Mouse (Mus musculus) retina, embryonic 14.5 days (tissue): ENCODE results near the gene Rps6ka5.
A peak's percentile ranks its signal among the peaks of the same experiment; 100 is the strongest.

Source experiments
- DNase-seq: peaks from one replicate; pipeline ENCODE4 v3.0.0-alpha.2; 2015; ENCODE audit warnings: low spot score

Gene Rps6ka5

DNA sequence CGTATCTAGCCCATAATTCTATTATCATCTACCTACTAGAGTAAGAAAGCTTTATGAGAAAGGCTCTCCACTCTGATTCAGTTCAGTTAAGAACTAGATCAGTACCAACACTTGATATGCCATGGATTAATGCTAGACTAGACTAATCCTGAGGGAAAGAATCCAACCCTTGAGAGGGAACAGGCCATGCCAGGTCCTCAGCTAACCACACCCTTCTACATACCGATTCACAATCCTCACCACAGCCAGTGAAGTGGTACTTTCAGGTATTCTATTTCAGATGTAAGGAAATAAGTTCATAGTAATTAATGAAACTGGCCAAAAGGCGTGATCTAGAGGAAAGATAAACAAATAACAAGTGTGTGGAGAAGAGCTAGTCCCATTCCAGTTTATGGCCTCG is 70.8 kb downstream of the Rps6ka5 start:
- no peak for DNase-seq

DNA sequence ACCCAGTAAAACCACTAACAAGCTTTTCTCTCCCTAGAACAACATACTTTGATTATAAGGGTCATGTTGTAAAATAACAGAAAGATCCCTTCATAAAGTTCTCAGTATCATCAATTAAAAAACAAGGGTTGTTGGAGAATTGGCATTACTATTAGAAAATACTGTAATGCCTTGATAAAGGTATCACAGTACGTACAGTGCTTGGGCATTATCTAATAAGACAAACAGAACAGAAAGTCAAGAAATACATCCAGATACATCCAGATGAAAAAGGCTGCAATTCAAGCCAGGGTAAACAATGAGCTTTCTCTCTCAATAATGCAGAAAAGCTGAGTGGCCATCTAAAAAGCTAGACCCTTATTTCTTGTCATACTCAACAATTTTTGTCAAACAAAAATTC is 84.8 kb downstream of the Rps6ka5 start:
- no peak for DNase-seq

DNA sequence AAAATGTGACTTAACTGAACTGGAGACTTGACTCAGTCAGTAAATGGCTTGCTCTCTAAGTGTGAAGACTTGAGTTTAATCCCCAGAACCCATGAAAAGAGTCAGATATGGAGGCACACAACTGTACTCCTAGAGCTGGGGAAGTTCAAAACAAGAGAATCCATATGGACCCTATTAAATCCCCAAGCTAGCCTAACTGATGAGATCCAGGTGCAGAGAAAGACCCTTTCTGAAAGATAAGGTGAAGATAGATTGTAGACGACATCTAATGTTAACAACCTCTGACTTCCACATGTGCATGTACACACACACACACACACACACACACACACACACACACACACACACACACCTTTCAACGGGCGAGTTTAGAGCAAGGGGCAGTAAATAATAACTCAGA is 86.1 kb downstream of the Rps6ka5 start:
- no peak for DNase-seq

DNA sequence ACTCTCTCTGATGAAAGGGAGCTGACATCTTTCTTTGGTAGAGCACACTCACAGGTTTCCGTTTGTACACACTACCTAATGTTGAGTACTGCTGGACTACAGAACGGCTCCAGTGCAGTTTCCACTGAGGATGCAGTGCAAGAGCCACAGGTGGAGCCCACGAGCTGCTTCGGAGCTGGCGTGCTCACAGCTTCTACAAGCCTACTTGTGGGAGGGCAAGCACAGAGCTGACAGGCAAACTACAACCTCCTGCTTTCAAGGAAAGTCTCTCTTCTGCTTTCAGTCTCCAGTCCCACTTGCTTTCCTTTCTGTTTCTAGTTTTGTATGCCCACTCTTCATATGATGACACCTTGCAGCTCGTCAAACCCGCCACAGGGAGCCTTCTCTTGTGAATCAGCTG is 87.1 kb downstream of the Rps6ka5 start:
- peak; percentile 22 for DNase-seq

DNA sequence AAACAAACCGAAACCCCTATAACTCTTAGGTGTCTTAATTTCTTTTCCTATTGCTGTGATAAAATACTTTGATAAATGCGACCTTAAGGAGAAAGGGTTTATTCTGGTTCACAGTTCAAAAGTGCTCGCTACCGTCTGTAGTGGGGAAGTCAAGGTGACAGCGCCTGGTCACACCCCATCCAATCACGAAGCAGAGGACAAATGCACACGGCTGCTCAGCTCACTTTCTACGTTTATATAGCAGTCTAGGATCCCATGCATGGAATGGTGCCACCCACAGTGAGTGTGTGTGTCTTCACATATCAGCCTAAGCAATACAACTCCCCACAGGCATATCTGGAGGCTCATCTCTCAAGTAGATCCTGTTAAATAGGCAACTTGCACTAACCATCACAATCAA is 88.9 kb downstream of the Rps6ka5 start:
- no peak for DNase-seq

DNA sequence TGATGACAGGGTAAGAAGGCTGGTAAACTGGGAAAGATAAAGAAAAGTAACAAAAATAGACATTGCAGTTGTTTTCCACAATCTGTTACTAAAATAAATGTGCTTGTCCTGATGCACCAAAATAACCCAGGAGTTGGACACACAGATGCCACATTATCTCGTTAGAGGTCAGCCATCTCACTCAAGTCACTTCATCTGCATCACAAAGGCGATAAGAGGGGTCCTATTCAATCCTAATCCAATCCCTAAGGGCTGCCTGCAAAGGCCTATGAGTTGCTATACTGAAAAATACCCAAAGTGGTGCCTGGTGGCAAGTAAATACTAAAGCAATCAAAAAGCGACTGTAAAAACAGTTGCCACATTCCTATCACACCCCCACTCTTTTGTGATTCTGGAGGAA is 90.0 kb downstream of the Rps6ka5 start:
- no peak for DNase-seq

DNA sequence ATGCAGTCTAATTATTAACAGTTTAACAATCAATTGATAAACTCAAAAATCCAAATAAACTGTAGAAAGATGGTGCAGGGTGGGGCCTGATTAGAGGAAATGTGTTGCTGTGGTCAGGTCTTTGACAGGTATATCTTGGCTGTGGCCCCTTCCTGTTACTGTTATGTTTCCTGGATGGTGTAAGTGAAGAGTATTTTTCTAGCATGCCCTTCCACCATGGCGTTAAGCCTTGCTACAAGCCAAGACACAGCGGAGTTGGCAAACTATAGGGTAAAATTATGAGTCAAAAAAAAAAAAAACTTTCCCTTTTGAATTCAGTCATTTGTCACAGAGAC is 90.5 kb downstream of the Rps6ka5 start:
- no peak for DNase-seq

DNA sequence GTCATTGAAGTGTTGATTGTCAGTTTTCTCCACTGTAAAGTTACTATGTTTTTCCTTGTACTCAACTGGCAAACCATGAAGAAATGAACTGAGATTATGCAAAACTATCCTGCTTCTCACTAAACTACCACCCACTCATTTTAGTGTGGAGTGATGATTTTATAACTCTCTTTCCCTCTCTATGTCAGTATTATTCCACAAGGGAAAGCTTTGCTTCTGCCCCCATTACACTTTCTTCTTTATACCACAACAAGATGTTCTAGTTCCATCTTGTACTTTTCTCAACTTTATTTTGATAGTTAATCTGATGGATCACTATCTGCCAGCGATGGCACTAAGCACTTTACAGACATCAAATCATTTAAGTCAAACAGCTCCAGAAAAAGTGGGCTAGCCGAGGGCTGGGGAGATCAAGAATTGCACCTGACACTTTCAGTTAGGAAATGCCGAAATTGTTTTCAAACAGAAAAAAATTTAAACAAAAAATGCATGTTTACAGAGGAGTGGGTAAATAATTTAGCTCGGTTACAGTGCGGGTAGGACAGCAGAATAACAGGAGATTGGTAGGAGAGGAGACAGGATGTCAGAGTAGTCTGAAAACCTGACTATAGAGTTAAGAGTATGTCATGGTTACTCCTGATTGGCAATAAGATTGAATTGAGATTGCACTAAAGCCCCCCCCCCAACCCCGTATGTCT is 91.0 kb downstream of the Rps6ka5 start:
- DNase-seq = no peak

DNA sequence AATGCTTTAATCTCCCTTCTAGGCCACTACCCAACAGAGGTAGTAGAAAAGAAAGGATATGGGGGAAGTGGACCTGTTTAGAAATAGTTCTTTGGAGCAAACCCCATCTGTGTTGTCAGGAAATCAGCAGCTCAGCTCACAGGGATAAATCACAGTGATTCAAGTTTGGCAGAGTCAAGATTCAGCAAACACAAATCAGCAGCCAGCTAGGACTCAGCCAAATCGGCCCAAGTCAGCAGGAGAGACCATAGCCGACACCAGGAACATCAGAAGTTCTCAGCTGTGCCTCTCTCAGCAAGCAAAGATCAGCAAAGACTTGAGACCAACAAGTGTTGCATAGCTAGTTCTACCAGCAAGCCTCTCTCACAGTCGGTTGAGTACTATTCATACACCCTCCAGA is 93.6 kb downstream of the Rps6ka5 start:
- no peak for DNase-seq

DNA sequence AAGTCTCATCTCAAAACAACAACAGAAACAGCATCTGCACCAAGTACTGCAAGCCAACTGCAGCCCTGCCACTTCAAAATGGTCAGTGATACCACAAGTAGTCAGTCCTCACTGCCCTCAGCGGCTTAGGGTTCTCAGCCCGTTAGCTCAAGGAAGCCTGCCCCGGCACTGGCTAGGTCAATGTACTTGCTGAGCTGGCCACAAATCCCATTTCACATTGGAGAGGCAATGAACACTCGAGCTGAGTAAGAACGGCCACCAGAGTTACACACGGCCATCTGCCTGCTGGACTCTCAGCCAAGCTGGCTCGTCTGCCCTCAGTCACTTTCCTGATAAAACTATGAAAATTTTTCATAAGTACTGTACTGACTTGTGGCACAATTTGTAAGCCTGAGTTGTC is 95.5 kb downstream of the Rps6ka5 start:
- no peak for DNase-seq

DNA sequence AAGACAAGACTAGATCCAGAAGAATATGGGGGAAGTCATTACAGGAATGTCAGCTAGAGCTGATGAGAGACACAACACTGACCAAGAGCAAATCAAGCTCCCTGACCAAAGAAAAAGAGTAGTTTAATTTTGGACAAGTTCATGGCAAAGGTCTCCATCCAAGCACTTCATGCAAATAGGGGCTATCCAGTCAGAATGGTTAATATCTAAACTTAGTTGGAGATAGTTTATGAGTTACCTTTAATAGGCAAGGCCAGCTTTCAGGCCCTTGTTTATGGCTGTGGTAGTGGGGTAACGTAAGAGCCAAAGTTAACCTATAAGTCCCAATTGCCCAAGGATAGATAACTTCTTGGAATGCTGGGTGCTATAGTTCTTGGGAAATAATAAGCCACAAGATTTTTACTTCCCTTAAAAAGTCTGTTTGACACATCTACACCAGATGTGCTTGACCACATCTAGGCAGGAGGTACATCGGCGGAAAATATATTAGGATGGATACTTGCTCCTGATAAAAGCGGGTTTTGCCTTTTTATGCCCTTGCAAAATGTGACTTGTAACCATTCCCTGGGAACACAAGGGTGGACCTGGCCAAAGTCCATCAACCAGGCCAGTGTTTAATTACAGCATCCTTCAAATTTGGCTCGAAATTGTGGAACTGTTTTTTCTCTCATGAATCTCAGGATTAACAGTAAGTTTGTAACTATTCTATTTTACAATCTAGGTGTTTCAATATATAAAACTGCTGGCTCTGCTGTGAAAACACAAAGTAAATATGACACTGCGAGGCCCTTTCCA is 97.5 kb downstream of the Rps6ka5 start:
- DNase-seq = no peak

DNA sequence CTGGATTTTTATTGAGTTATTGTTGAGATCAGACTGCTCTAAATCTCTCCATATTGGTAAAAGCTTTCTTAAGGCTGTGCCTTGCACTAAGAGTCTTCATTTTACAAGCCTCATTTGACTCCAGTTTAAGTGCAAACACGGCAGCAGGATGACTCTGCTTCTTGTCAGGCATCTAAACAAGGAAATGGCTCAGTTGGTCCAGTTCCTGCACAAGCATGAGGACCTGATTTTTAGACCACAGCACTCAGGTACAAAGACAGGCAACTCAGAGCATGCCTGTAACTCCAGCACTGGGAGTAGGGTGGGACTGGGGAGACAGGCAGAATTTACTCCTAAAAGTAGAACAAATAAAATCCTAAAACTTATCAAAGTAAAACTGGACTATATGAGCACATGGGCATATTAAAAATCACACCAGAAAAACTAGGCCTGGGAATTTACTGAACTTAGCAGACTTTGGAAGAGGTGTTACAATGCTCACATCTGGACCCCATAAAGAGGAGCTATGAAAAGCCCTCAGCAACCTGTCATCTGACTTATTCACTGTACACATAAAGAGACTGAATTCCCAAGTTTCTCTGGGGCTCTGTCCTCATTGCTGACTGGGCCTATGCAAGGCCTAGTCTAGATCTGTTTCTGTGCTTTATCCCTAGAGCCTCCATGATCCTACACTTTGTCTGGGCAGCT is 99.6 kb downstream of the Rps6ka5 start:
- no peak for DNase-seq

DNA sequence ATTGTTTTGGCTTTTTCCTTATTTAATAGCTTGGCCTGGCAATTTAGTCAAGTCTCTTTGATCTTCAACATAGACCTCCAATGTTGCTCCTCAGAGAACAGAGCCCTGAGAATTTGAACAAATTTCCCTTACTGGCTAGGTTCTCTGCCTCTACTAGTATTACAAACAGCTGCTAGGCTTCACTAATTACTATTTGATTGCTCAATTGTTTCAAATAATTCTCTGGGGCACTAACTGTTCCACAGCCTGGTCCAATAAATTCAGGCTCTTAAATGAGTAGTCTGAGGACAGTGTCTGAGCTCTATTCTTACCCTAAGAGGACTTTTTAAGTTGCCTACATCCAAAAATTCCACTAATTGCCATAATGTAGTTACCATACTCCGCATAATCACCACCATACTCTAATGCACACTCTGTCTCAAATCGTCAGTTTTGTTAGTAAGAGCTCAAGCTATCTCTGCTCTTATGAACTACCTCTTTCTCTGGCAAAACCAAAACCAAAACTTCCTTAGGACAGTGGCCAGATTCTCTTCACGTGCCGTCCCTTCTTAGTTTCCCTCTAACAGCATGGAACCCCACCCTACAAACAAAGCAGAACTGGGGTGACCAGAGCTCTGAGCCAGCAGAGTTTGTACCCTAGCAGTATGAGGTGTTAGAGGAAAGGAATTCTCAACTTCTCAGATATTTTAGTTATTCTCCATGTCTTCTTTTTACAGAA is 100.4 kb downstream of the Rps6ka5 start:
- no peak for DNase-seq

DNA sequence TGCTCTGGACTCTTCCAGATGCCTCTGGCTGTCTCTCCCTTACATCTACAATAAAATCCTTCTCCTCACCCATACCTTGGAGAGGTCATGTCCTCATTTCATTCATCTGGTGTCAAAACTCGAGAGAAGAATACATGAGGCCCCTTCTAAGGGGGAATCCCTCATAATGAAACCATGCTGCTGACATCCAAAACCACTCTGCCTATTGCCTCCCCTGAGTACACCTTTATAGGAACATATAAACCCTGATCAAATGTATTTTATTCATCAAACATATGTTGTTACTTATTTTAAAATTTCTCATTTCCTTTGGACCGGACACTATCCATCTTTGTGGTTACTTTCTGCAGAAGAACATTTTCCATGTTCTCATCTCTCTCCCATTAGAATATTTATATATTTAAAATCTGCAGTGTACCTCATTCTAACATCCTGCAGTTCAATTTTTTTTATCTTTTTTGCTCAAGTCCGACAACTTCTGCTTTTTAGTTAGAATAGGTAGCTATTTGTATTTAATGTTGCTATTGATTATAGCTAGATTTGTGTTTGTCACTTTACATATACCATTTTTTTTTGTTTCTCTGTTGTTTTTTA is 101.8 kb downstream of the Rps6ka5 start:
- no peak for DNase-seq

DNA sequence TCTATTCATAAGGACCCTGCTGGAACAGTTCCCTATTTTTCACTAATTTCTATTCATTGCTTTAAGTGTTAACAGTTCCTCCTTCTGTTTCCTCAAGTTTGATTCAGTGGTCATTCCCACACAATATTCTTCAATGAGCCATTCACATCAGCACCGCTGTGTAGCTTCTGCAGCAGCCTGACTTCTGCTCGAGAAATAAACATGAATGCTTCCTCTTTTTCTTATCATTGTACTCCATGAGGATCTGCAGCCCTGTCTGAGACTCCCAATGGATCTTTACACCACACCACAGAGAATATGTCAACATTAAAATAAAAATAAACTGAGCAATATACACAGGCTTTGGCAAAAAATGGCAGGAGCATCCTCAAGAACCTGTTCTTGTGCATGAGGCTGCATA is 111.5 kb downstream of the Rps6ka5 start:
- no peak for DNase-seq

DNA sequence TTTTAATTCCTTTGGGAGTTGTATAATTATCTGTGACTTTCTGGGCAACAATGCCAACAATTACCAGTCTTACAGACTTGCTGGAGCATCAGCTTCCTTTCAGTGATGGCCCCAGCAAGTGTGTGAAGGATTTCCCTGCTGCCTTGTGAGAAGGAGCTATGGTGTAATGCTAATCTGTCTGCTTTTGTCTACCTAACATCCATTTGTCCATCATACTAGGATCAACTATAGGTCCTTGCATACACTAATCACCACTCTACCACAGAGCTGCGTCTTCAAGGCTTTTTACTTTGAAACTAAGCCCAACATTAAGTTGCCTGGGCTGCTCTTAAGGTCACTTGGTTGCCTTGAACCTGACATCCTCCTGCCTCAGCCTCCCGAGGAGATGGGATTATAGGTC is 112.9 kb downstream of the Rps6ka5 start:
- no peak for DNase-seq

DNA sequence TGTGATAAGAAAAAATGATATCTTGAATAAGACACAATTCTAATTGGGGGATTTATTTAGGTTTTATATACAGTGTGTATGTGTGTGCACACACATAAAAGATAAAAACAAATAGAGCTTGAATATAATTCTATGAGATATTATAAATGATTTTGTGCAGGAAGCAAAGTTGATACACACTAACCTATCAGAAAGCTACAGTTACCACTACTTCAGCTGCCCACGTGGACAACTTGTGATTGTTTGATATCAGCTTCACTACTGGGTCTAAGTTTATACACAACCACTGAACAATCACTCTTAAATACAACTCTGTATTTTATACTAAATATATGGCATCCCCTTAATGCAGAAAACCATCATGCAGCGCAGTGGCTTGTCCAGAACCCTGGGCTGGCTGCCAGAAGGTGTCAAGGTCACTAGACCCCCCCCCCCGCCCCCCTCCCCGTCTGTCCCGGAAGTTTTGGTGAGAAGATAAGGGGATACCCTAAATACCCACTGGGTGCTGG is 113.5 kb downstream of the Rps6ka5 start:
- DNase-seq = no peak

DNA sequence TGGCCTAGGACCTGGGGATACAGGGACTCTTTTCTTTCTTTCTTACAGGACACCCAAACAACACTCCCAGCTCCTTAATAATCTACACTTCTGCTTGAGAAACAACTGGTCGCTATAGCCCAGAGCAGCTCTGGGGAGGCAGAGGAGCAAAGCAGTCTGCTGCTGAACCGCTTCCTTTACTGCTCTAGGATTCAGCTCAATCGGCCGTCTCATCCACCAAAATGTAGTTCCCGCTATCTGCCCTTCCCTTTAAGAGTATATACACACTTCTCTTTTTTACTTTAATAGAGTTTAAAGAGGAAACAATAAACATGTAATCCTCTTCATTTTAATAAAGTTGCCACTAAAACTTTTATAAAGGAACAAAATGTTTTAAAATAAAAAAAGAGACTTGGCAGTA is 117.0 kb downstream of the Rps6ka5 start:
- no peak for DNase-seq

DNA sequence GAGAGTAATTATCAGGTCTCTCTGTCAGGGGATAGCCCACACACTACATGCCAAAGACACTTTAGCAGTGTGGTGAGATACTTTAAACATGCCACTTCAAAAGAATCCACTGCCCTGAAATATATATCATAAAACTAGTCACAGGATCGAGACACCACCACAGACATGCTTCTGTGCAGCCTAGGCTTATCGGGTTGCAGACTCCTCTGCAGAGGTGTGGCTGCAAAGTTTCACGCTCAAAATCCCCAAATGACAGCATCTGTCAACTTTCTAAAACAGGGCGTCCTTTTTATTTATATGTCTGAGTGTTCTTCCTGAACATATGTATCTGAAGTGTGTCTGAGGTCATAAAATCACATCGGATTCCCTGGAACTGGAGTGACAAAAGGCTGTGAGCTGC is 117.7 kb downstream of the Rps6ka5 start:
- no peak for DNase-seq

DNA sequence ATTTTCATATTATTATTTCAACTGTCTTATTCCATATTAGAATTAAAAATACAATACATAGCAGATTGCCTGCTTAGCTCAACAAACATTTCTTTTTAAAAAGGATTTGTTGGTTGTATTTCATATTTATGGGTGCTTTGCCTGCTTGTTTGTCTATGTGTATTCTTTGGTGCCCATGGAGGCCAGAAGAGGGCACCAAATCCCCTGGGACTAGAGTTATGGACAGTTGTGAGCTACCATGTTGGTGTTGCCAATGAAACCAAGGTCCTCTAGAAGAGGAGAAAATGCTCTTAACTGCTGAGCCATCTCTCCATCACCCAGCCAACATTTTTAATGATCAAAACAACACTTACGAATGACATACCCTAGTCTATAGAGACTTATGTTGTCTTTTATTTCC is 120.0 kb downstream of the Rps6ka5 start:
- DNase-seq = peak; percentile 43

DNA sequence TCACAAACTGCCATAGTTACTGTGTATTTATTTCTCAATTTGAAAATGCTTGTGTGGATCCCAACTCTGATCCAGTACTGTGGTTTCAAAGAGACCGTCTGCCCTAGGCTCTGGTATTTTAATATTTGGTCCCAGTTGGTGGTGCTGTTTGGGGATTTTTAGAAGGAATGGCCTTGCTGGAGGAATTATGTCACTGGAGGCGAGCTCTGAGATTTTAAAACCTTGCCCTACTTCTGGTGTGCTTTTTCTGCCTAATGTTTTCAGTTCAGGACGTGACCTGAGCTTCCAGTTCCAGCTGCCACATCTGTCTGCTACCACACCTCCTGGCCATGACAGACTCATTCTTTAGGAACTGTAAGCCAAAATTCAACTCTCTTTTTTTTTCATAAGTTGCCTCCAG is 121.2 kb downstream of the Rps6ka5 start:
- DNase-seq = no peak

DNA sequence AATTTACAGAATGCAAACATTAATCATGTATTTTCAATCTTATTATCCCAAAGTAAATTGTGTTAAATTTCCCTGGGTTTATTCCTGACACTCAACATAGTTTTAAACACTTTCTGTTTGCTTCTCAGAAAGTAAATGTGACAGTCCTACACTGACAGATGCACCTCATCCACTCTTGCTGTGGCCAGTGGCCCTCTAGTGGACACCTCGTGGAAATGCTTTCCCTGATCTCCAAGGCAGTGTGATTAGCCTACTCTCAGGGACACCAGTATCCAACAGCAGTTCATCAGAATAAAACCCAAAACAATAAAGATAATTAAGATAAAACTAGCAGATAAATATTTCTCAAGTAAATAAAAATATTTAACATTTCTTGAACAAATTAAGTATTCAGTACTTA is 122.2 kb downstream of the Rps6ka5 start:
- DNase-seq = peak; percentile 77
